Mouse (Mus musculus) gastrocnemius, postnatal 36 days (tissue): ENCODE data around the gene Ppp1r9a. TPM values are rescaled to one million over a fixed set of nuclear protein-coding genes. Genes with fewer than 3 reads are reported as not detected.
"Not testable (repeated sequence)": the region's sequence is repeated elsewhere in the genome, so short reads cannot be mapped to it uniquely, and the experiment has no call there.

ENCODE experiments used
- DNase-seq, 2 experiments: peaks; one replicate each; pipeline ENCODE4 v3.0.0; 2022
- intact Hi-C: fragments of 180-260 bp; cut with DNase I; formaldehyde crosslinking; loops from one replicate; pipeline ENCODE4 v1.15.1; 2025
- long read RNA-seq, 2 experiments: library from polyadenylated mRNA; stranded (forward); transcript quantifications; one replicate each; pipeline ENCODE4 v2.0.0; 2021
- total RNA-seq, 2 experiments: library from RNA; stranded (reverse); gene quantifications; 2 replicates each; pipeline ENCODE4 v1.2.3; 2021

The Ppp1r9a gene
- 1 to 10 TPM; 2.8 to 3.0 TPM for total RNA-seq
- long read RNA-seq, experiment 1: 0 reads
- long read RNA-seq, experiment 2: 0 reads

GRCm38 (mm10) chr6:4902674-4903324 lies at the start of gene Ppp1r9a:
Gene Ppp1r9a, plus strand, starts transcription at chr6:4902917.
- peak in 1 of 2 experiments; percentile 36 for DNase-seq
- intact Hi-C loops: no loop called here

GRCm38 (mm10) chr6:4855236-4855635 lies 47.5 kb upstream of the Ppp1r9a start:
- intact Hi-C loops: no loop called here
- DNase-seq: no peak

- intact Hi-C loops: no loop called here
- DNase-seq: no peak
Measured at GRCm38 (mm10) chr6:4856919-4857318, 45.8 kb upstream of the Ppp1r9a start.

- intact Hi-C loops: no loop called here
Measured at GRCm38 (mm10) chr6:4884316-4884715, 18.4 kb upstream of the Ppp1r9a start.

GRCm38 (mm10) chr6:4889544-4889943 lies 13.2 kb upstream of the Ppp1r9a start:
- intact Hi-C loops: no loop called here
- DNase-seq: no peak

More at GRCm38 (mm10) chr6:4884316-4884715, 18.4 kb upstream of the Ppp1r9a start:
- no peak for DNase-seq

- intact Hi-C loops: no loop called here
- DNase-seq: no peak
Measured at GRCm38 (mm10) chr6:4892417-4892816, 10.3 kb upstream of the Ppp1r9a start.

- intact Hi-C loops, DNase-seq: not testable (repeated sequence)
Measured at GRCm38 (mm10) chr6:4893312-4893711, 9.4 kb upstream of the Ppp1r9a start.

GRCm38 (mm10) chr6:4899906-4900305 lies 2.8 kb upstream of the Ppp1r9a start:
- no peak for DNase-seq
- intact Hi-C loops: no loop called here

- intact Hi-C loops: no loop called here
- DNase-seq: peak; percentile 7 to 41
Measured at GRCm38 (mm10) chr6:4903325-4904054, 773 bp downstream of the Ppp1r9a start.

- intact Hi-C loops: no loop called here
- DNase-seq: peak in 1 of 2 experiments; percentile 15
Measured at GRCm38 (mm10) chr6:4904055-4904450, 1.3 kb downstream of the Ppp1r9a start.

GRCm38 (mm10) chr6:4910042-4910634 lies 7.4 kb downstream of the Ppp1r9a start:
- intact Hi-C loops: no loop called here

GRCm38 (mm10) chr6:4918470-4918869 lies 15.8 kb downstream of the Ppp1r9a start:
- intact Hi-C loops: no loop called here
- no peak for DNase-seq

More at GRCm38 (mm10) chr6:4910042-4910634, 7.4 kb downstream of the Ppp1r9a start:
- DNase-seq: no peak

GRCm38 (mm10) chr6:4923791-4924190 lies 21.1 kb downstream of the Ppp1r9a start:
- DNase-seq, intact Hi-C loops: not testable (repeated sequence)

- intact Hi-C loops: no loop called here
- no peak for DNase-seq
Measured at GRCm38 (mm10) chr6:4925966-4926687, 23.4 kb downstream of the Ppp1r9a start.

- intact Hi-C loops: no loop called here
- DNase-seq: no peak
Measured at GRCm38 (mm10) chr6:4930321-4930720, 27.6 kb downstream of the Ppp1r9a start.

- no peak for DNase-seq
- intact Hi-C loops: no loop called here
Measured at GRCm38 (mm10) chr6:4938901-4939300, 36.2 kb downstream of the Ppp1r9a start.

GRCm38 (mm10) chr6:4940086-4940485 lies 37.4 kb downstream of the Ppp1r9a start:
- intact Hi-C loops: no loop called here
- DNase-seq: no peak

- intact Hi-C loops: no loop called here
- no peak for DNase-seq
Measured at GRCm38 (mm10) chr6:4940639-4941038, 37.9 kb downstream of the Ppp1r9a start.

GRCm38 (mm10) chr6:4943821-4944220 lies 41.1 kb downstream of the Ppp1r9a start:
- intact Hi-C loops: no loop called here
- no peak for DNase-seq

GRCm38 (mm10) chr6:4948056-4948455 lies 45.3 kb downstream of the Ppp1r9a start:
- intact Hi-C loops: no loop called here
- DNase-seq: no peak

GRCm38 (mm10) chr6:4949701-4950100 lies 47.0 kb downstream of the Ppp1r9a start:
- intact Hi-C loops: no loop called here
- no peak for DNase-seq
